Mouse (Mus musculus): ENCODE measurements at regions not wholly inside any gene's neighbourhood (a gene's known extent, or its start where the extent isn't known, plus 50 kb on each side); places are given as distances from the start of the nearest gene placed in this dataset.

- no peak for TF ChIP-seq CTCF (IDR thresholded peaks at IDR 0.05)
- ChIA-PET POLR2A (no interaction called here), CTCF (interaction anchor here (0.8 kb wide), 1 partner anchor 17 kb away, joined by 3 read pairs; no protein-coding TSS in a partner anchor)
- no peaks in the 10 kb centered on the region for H3K27me3 ChIP-seq
- in situ Hi-C loops (cut with MboI; ENCODE audit: low pct_unique_long_range_greater_than_20kb), result no loop called here
- DNase-seq (ENCODE audit: low read depth, low spot score) (no peak), ATAC-seq (no peak)
Measured at GRCm38 (mm10) chr10:111739471-111740138, 232.9 kb upstream of the Krr1 start.

- TF ChIP-seq CTCF (IDR thresholded peaks at IDR 0.05), result no peak
- in situ Hi-C loops (cut with MboI; ENCODE audit: low pct_unique_long_range_greater_than_20kb), result no loop called here
- POLR2A ChIA-PET, result no interaction called here
- CTCF ChIA-PET, result no interaction called here
- H3K27me3 ChIP-seq, result no peaks in the 10 kb centered on the region
- ATAC-seq, result no peak
- DNase-seq (ENCODE audit: low read depth, low spot score), result no peak
Measured at GRCm38 (mm10) chr10:111740586-111741265, 231.7 kb upstream of the Krr1 start.

GRCm38 (mm10) chr10:111741301-111741945, 231.0 kb upstream of the Krr1 start:
- no peak for ATAC-seq
- in situ Hi-C loops (cut with MboI; ENCODE audit: low pct_unique_long_range_greater_than_20kb), result no loop called here
- TF ChIP-seq CTCF (IDR thresholded peaks at IDR 0.05), result no peak
- CTCF ChIA-PET, result no interaction called here
- DNase-seq (ENCODE audit: low read depth, low spot score), result no peak
- no peaks in the 10 kb centered on the region for H3K27me3 ChIP-seq
- POLR2A ChIA-PET, result no interaction called here

GRCm38 (mm10) chr10:111743291-111743690, 229.2 kb upstream of the Krr1 start:
- no peak for ATAC-seq
- DNase-seq (ENCODE audit: low read depth, low spot score), result no peak
- ChIA-PET CTCF (interaction anchor here (1.1 kb wide), 1 partner anchor 119 kb away, joined by 3 read pairs; no protein-coding TSS in a partner anchor), POLR2A (no interaction called here)
- H3K27me3 ChIP-seq, result no peaks in the 10 kb centered on the region
- no peak for TF ChIP-seq CTCF (IDR thresholded peaks at IDR 0.05)
- in situ Hi-C loops (cut with MboI; ENCODE audit: low pct_unique_long_range_greater_than_20kb), result no loop called here

- POLR2A ChIA-PET, result no interaction called here
- no peak for ATAC-seq
Measured at GRCm38 (mm10) chr10:111745116-111745515, 227.3 kb upstream of the Krr1 start.

GRCm38 (mm10) chr10:111746067-111746878, 226.2 kb upstream of the Krr1 start:
- in situ Hi-C loops (cut with MboI; ENCODE audit: low pct_unique_long_range_greater_than_20kb), result no loop called here
- POLR2A ChIA-PET, result no interaction called here
- DNase-seq (ENCODE audit: low read depth, low spot score), result no peak
- ATAC-seq, result peak; percentile 31
- H3K27me3 ChIP-seq, result no peaks in the 10 kb centered on the region
- no peak for TF ChIP-seq CTCF (IDR thresholded peaks at IDR 0.05)
- CTCF ChIA-PET, result interaction anchor here (0.8 to 1.0 kb wide), 2 partner anchors 15 to 80 kb away, joined by 3 read pairs; no protein-coding TSS in a partner anchor

More at GRCm38 (mm10) chr10:111745116-111745515, 227.3 kb upstream of the Krr1 start:
- no peak for DNase-seq (ENCODE audit: low read depth, low spot score)
- CTCF ChIA-PET, result interaction anchor here (0.8 to 1.0 kb wide), 3 partner anchors 16 to 96 kb away, joined by 3 read pairs; no protein-coding TSS in a partner anchor
- in situ Hi-C loops (cut with MboI; ENCODE audit: low pct_unique_long_range_greater_than_20kb), result no loop called here
- TF ChIP-seq CTCF (IDR thresholded peaks at IDR 0.05), result no peak
- H3K27me3 ChIP-seq, result no peaks in the 10 kb centered on the region

- CTCF ChIA-PET, result no interaction called here
- POLR2A ChIA-PET, result no interaction called here
- no peaks in the 10 kb centered on the region for H3K27me3 ChIP-seq
- in situ Hi-C loops (cut with MboI; ENCODE audit: low pct_unique_long_range_greater_than_20kb), result no loop called here
- no peak for TF ChIP-seq CTCF (IDR thresholded peaks at IDR 0.05)
- DNase-seq (ENCODE audit: low read depth, low spot score) (no peak), ATAC-seq (no peak)
Measured at GRCm38 (mm10) chr10:111746879-111747477, 225.5 kb upstream of the Krr1 start.

GRCm38 (mm10) chr10:111748482-111748881, 224.0 kb upstream of the Krr1 start:
- no peak for ATAC-seq
- TF ChIP-seq CTCF (IDR thresholded peaks at IDR 0.05), result no peak
- CTCF ChIA-PET, result no interaction called here
- no peaks in the 10 kb centered on the region for H3K27me3 ChIP-seq
- POLR2A ChIA-PET, result no interaction called here
- in situ Hi-C loops (cut with MboI; ENCODE audit: low pct_unique_long_range_greater_than_20kb), result no loop called here
- no peak for DNase-seq (ENCODE audit: low read depth, low spot score)

- TF ChIP-seq CTCF (IDR thresholded peaks at IDR 0.05), result no peak
- DNase-seq (ENCODE audit: low read depth, low spot score) (no peak), ATAC-seq (no peak)
- no peaks in the 10 kb centered on the region for H3K27me3 ChIP-seq
- POLR2A ChIA-PET, result no interaction called here
- CTCF ChIA-PET, result no interaction called here
- in situ Hi-C loops (cut with MboI; ENCODE audit: low pct_unique_long_range_greater_than_20kb), result no loop called here
Measured at GRCm38 (mm10) chr10:111753646-111754045, 218.8 kb upstream of the Krr1 start.

GRCm38 (mm10) chr10:111755964-111756363, 216.5 kb upstream of the Krr1 start:
- no peak for TF ChIP-seq CTCF (IDR thresholded peaks at IDR 0.05)
- ChIA-PET POLR2A (interaction anchor here (0.6 kb wide), 1 partner anchor 14 kb away, joined by 3 read pairs; no protein-coding TSS in a partner anchor), CTCF (interaction anchor here (1.1 kb wide), 1 partner anchor 16 kb away, joined by 3 read pairs; no protein-coding TSS in a partner anchor)
- in situ Hi-C loops (cut with MboI; ENCODE audit: low pct_unique_long_range_greater_than_20kb), result no loop called here
- no peak for ATAC-seq
- no peaks in the 10 kb centered on the region for H3K27me3 ChIP-seq
- DNase-seq (ENCODE audit: low read depth, low spot score), result no peak
